Mouse (Mus musculus): ENCODE measurements around the gene Wdr20. TPM values are rescaled to one million over a fixed set of nuclear protein-coding genes. Genes with fewer than 3 reads are reported as not detected.

The Wdr20 gene
- polyA plus RNA-seq, 1 experiment: 15.5 TPM

DNA sequence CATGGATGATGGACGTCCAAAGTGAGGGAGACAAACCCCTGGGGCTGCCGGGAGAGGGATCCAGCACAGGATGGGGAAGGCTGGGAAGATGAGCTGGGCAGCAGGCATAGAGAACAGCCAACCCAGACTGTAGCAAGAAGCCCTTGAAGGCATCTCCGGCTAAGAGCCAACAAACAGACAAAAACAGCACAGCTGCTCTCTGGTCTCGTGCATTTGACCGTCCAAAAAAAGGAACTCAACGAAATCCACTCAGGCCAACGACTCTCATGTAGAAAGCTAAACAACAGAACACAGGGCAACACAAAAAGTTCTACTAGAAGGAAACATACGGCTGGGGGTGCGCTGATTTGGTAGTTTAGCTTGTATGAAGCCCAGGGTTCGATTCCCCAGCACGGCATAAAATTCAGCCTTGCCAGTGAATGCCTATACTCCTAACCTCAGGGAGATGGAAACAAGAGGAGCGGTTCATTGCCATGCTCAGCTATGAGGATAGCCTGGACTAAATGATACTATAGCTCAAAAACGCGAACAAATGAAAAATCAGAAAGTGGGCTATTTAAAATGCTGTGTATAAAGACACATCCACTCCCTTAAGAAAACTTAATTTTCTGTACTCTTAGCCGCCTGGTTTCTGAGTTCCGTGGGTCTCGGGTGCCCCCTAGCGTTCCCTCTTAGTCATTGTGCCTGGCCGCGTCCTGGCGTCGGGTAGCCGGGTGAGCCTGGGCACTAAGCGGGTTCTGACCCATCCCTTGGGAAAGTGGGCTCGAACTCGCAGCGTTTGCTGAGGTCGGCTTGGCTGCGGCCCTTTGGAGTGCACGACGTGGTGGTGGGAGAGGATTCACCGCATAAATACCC is 105.7 kb downstream of the Wdr20 start:
- no peaks in the 10 kb centered on the region for H3K36me3 ChIP-seq (ENCODE audit: control insufficient read depth, insufficient read depth, low read length)
- WGBS: 20% methylated on average over 32 of the region's 32 CpGs
- no peaks in the 10 kb centered on the region for H3K27me3 ChIP-seq (ENCODE audit: control insufficient read depth, insufficient read depth, low read length)
- no peak overlapping the region for H3K27ac ChIP-seq (ENCODE audit: insufficient read depth, low read depth, low read length)
- peak; percentile 90 for TF ChIP-seq CTCF (IDR thresholded peaks at IDR 0.05; ENCODE audit: extremely low read depth, insufficient read length, insufficient replicate concordance, low read depth, low read length)
- no peak for TF ChIP-seq POLR2A (IDR thresholded peaks at IDR 0.05; ENCODE audit: low read depth, low read length)
- peak overlapping the region; percentile 74 for H3K4me3 ChIP-seq (ENCODE audit: low read depth, low read length)
- no peaks in the 10 kb centered on the region for H3K4me1 ChIP-seq (ENCODE audit: control insufficient read depth, insufficient read depth, insufficient read length, low read length)

DNA sequence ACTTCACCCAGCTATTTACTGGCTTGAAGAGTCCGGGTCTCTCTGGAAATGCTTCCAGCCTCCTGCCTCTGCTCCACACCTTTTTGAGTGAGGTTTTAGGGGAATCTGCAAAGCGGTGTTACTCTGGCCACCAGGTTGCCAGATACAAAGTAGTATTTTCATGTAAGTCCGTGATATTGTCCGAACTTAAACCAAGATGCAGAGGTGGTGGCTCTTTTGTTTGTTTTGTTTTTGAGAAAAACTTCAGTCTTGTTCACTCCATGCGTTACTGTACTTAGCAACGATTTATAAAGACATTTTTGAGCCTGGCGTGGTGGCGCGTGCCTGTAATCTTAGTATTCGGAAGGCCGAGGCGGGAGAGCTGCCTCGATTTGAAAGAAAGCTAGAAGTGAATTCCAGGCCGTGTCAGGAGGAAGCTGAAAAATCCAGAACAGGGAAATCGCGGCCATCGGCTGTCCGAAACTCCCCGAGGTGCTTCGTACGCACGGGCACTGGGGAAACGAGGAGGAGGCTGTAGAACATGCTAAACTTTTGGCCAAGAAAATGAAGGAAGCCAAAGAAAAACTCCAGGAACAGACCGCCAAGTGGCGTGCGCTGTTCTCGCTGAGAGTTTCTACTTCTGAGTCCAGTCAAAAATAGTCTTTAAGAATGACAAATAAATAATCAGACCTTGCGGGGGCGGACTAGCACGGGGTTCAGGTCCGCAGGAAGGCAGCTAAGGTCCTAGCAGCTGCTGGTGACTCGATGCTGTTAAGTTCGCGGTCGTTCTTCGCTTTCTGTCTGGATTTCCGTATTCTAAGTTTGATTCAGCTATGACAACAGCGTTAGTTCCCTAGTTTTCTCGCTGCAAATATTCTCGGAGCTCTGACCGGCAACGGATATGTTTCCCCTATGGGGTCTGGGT is 106.7 kb downstream of the Wdr20 start:
- Histone ChIP-seq H3K36me3 (ENCODE audit: control insufficient read depth, insufficient read depth, low read length) (no peaks in the 10 kb centered on the region), H3K4me3 (ENCODE audit: low read depth, low read length) (peak overlapping the region; percentile 74), H3K27ac (ENCODE audit: insufficient read depth, low read depth, low read length) (peak overlapping the region; percentile 70), H3K4me1 (ENCODE audit: control insufficient read depth, insufficient read depth, insufficient read length, low read length) (no peaks in the 10 kb centered on the region), H3K27me3 (ENCODE audit: control insufficient read depth, insufficient read depth, low read length) (no peaks in the 10 kb centered on the region)
- TF ChIP-seq CTCF (IDR thresholded peaks at IDR 0.05; ENCODE audit: extremely low read depth, insufficient read length, insufficient replicate concordance, low read depth, low read length) (peak; percentile 16; the same call in 1 of the 2 replicates), POLR2A (IDR thresholded peaks at IDR 0.05; ENCODE audit: low read depth, low read length) (no peak)
- under 1% methylated on average over 42 of the region's 42 CpGs for WGBS

DNA sequence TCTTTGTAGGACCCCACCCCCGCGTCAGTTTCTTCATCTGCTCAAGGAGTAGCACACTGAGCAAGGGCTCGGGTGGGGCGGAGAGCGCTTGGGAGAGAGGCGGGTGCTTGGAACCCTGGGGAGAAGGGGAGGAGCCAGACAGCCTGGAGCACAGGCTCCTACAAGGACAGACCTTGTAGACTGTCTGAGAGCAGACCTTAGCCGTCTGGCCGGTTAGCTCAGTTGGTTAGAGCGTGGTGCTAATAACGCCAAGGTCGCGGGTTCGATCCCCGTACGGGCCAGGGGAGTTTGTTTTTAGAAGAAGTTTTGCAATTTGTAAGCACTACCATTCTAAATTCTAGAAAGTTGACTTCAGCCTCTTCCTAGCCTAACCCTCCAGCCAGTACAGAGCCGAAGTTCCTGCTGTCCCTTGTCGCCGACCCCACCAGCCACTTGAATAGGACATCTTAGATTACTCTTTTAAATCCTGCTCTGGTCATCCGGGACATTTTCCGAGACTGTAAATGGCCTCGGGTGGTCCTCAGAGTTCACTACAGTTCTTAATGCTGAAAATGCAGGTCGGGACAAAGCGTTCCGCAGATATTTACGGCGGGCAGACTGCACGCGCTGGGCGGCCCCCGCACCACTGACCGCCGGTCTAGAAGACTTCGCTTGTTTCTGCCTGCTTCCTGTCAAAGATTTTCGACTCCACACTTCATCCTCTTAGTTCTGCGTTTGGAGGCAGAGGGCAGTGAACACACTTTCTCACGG is 107.6 kb downstream of the Wdr20 start:
- WGBS: under 1% methylated on average over 36 of the region's 36 CpGs
- peak overlapping the region; percentile 70 for H3K27ac ChIP-seq (ENCODE audit: insufficient read depth, low read depth, low read length)

DNA sequence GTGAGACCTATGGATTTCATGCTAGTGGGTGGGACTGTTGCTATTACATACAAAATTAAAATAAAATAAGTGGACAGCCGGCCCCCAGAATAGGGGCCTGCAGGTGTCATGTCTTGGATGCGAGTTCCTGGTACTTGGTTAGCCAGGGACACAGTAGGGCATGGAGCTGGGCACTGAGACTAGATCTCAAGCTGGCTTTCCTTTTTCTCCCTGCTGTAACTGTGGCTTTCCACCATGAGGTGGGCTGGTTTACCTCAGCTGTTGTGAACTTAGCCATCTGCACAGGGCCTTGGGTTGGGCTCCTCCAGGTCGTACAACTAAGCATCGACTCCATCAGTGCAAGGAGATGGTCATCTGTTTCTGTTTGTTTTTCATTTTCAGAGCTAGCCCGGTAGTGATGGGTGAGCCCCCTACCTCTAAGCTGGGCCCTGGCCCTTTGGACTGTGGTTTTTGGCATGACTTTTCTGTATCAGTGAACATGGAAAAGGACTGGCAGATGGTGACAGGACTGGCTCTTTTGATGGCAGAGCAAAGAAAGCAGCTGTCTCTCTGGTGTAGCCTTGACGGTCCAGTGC is 108.5 kb downstream of the Wdr20 start:
- TF ChIP-seq POLR2A (IDR thresholded peaks at IDR 0.05; ENCODE audit: low read depth, low read length) (no peak), CTCF (IDR thresholded peaks at IDR 0.05; ENCODE audit: extremely low read depth, insufficient read length, insufficient replicate concordance, low read depth, low read length) (no peak)
- no peak overlapping the region for H3K4me3 ChIP-seq (ENCODE audit: low read depth, low read length)
- H3K27me3 ChIP-seq (ENCODE audit: control insufficient read depth, insufficient read depth, low read length): no peaks in the 10 kb centered on the region
- no peak overlapping the region for H3K27ac ChIP-seq (ENCODE audit: insufficient read depth, low read depth, low read length)
- 75% methylated on average over 6 of the region's 6 CpGs for WGBS
- no peaks in the 10 kb centered on the region for H3K36me3 ChIP-seq (ENCODE audit: control insufficient read depth, insufficient read depth, low read length)
- H3K4me1 ChIP-seq (ENCODE audit: control insufficient read depth, insufficient read depth, insufficient read length, low read length): peaks cover 4% of the 10 kb centered on the region

More for the DNA sequence above, 107.6 kb downstream of the Wdr20 start:
- Histone ChIP-seq H3K4me3 (ENCODE audit: low read depth, low read length) (peak overlapping the region; percentile 74), H3K4me1 (ENCODE audit: control insufficient read depth, insufficient read depth, insufficient read length, low read length) (no peaks in the 10 kb centered on the region), H3K27me3 (ENCODE audit: control insufficient read depth, insufficient read depth, low read length) (no peaks in the 10 kb centered on the region), H3K36me3 (ENCODE audit: control insufficient read depth, insufficient read depth, low read length) (no peaks in the 10 kb centered on the region)
- 0 out of 2 replicates have a peak, but pooled peaks have one; percentile 30 for TF ChIP-seq POLR2A (IDR thresholded peaks at IDR 0.05; ENCODE audit: low read depth, low read length)
- TF ChIP-seq CTCF (IDR thresholded peaks at IDR 0.05; ENCODE audit: extremely low read depth, insufficient read length, insufficient replicate concordance, low read depth, low read length): no peak

DNA sequence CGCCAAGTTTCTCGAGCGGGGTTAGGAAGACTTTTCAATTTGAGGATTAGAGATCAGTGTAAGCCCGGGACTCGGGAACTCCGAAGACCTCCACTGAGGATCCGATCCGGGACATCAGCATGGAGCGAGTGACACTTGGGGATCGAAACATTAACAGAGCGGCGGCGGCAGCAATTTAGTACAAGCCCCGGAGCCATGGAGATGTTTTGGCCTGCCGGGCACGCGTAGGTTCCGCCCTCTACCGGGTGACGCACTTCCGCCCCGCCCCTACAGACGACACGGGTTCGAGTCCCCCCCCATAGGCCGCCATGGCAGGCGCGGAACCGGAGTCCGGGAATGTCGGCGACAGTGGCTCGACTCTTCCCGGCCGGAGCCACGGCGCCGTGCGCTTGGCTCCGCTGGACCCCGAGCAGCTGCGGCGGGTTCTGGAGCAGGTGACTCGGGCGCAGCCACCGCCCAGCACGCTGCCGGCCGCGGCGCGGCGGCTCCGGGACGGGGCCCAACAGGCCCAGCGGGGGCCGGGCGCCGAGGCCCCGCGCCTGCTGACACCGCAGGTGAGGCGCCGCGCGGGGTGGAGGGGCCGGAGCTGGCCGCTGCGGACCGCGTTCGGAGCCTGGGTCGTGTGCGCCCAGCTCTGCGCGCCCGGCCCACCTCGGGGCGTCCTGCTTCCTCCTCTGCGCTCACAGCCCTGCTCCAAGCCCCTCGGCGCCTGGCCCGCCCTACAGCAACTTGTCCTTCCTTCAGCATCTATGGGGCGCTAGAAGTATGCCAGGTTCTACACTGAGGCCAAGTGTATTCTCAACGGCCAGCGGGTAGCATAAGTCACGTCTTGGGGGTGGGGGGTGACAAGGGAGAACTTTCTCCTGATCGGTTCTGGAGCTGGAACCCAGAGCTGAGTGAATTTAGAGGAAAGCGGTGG is 112.5 kb downstream of the Wdr20 start, which contains the start of gene Zfp839:
Gene Zfp839 (plus strand): TSS at position 244 of the 919 bp plus-strand sequence.
- no peak for TF ChIP-seq CTCF (IDR thresholded peaks at IDR 0.05; ENCODE audit: extremely low read depth, insufficient read length, insufficient replicate concordance, low read depth, low read length)
- TF ChIP-seq POLR2A (IDR thresholded peaks at IDR 0.05; ENCODE audit: low read depth, low read length): peak; percentile 57; the same call in 1 of the 2 replicates
- 0 out of 2 replicates have a peak within 1 kb of the TSS, but pooled peaks have one; percentile 9 for H3K27ac ChIP-seq (ENCODE audit: insufficient read depth, low read depth, low read length)
- no peaks in the 10 kb centered on the region for H3K27me3 ChIP-seq (ENCODE audit: control insufficient read depth, insufficient read depth, low read length)
- WGBS: under 1% methylated on average over 89 of the region's 89 CpGs
- H3K36me3 ChIP-seq (ENCODE audit: control insufficient read depth, insufficient read depth, low read length): peaks cover 3% of the 10 kb centered on the region; the same call in 1 of the 2 replicates
- peak within 1 kb of the TSS; percentile 85 for H3K4me3 ChIP-seq (ENCODE audit: low read depth, low read length)
- peaks cover 8% of the 10 kb centered on the region for H3K4me1 ChIP-seq (ENCODE audit: control insufficient read depth, insufficient read depth, insufficient read length, low read length)
